Mouse (Mus musculus) megakaryocyte, embryonic 14.5 days (primary cell): ENCODE measurements around the gene Pamr1.

Experiments
- FLI1 ChIP-seq: IDR thresholded peaks from 2 replicates; pipeline ENCODE4 v1.6.1; 2012; ENCODE audit warnings: low read length, inconsistent platforms, mixed read lengths
- GATA1 ChIP-seq: IDR thresholded peaks from 3 replicates; pipeline ENCODE4 v1.6.1; 2012; ENCODE audit warnings: mixed read lengths, low read length, inconsistent platforms, borderline replicate concordance

- TF ChIP-seq GATA1 (no peak), FLI1 (no peak)
Measured at GRCm38 (mm10) chr2:102669580-102669979, 119.8 kb downstream of the Pamr1 start.
